Mouse (Mus musculus) lung, postnatal 0 days (tissue): ENCODE data around the gene Gstt2. TPM values are rescaled to one million over a fixed set of nuclear protein-coding genes. Genes with fewer than 3 reads are reported as not detected.

Experiments used
- ATAC-seq: fragments of 200-750 bp; cut with Nextera tagmentation; 2 replicates; pipeline ENCODE4 v1.8.0; 2017; ENCODE audit warnings: moderate library complexity
- DNase-seq: peaks from one replicate; pipeline ENCODE4 v3.0.0-alpha.2; 2016; ENCODE audit warnings: low spot score
- H3K27ac ChIP-seq: fragments of 300-500 bp; sonication (generic); 2 replicates; pipeline ENCODE4 v1.5.1; 2014; ENCODE audit warnings: antibody characterized with exemption, mild to moderate bottlenecking, low read length, mixed read lengths
- H3K27me3 ChIP-seq: fragments of 300-500 bp; sonication (generic); replicated peaks from 2 replicates; pipeline ENCODE4 v1.6.1; 2014; ENCODE audit warnings: low read length, mixed read lengths; ENCODE audit not compliant: insufficient read depth
- H3K36me3 ChIP-seq: fragments of 300-500 bp; sonication (generic); 2 replicates; pipeline ENCODE4 v1.6.1; 2014; ENCODE audit warnings: low read length, mixed read lengths; ENCODE audit not compliant: insufficient read depth
- H3K4me1 ChIP-seq: fragments of 300-500 bp; sonication (generic); 2 replicates; pipeline ENCODE4 v1.6.1; 2014; ENCODE audit warnings: antibody characterized with exemption, low read depth, low read length, mixed read lengths; ENCODE audit not compliant: insufficient read depth
- H3K4me2 ChIP-seq: fragments of 300-500 bp; sonication (generic); replicated peaks from 2 replicates; pipeline ENCODE4 v1.6.1; 2014; ENCODE audit warnings: low read depth, mild to moderate bottlenecking, low read length, moderate library complexity, mixed read lengths
- H3K4me3 ChIP-seq: fragments of 300-500 bp; sonication (generic); 2 replicates; pipeline ENCODE4 v1.5.1; 2014; ENCODE audit warnings: low read depth, low read length
- H3K9ac ChIP-seq: fragments of 300-500 bp; sonication (generic); replicated peaks from 2 replicates; pipeline ENCODE4 v1.6.1; 2014; ENCODE audit warnings: low read depth, mild to moderate bottlenecking
- H3K9me3 ChIP-seq: fragments of 300-500 bp; sonication (generic); 2 replicates; pipeline ENCODE4 v1.6.1; 2016; ENCODE audit warnings: low read length, mixed read lengths
- CTCF ChIP-seq: IDR thresholded peaks from 2 replicates; pipeline ENCODE4 v1.5.1; 2016; ENCODE audit warnings: antibody characterized with exemption, mild to moderate bottlenecking
- EP300 ChIP-seq: IDR thresholded peaks from 2 replicates; pipeline ENCODE4 v1.6.1; 2016; ENCODE audit warnings: antibody characterized with exemption, mild to moderate bottlenecking, control low read depth
- WGBS: fragments of 180-500 bp; shearing (Covaris S2); extraction: QIAGEN DNeasy Blood & Tissue Kit; methylation state at CpG from one replicate; pipeline ENCODE4 v1.1.7; 2014; 5-methylcytosine and 5-hydroxymethylcytosine counted together
- polyA plus RNA-seq: library from polyadenylated mRNA; unstranded; fragments of >200 nt; fragmentation: Nextera tagmentation; extraction: Ambion mirVana; gene quantifications from 2 replicates; pipeline ENCODE4 v1.2.1, GENCODE M21; 2015

Gstt2 gene
- polyA plus RNA-seq, 1 experiment from 2014 or later = 44.7 TPM

GRCm38 (mm10) chr10:75797619-75798175 is 39.5 kb downstream of the Gstt2 start:
- under 1% methylated on average over 12 of the region's 12 CpGs for WGBS
- peaks cover 10% of the 10 kb centered on the region; the same call in 1 of the 2 replicates for H3K4me1 ChIP-seq
- H3K9me3 ChIP-seq = no peaks in the 10 kb centered on the region
- ATAC-seq (peak; percentile 69), DNase-seq (peak; percentile 66)
- no peak for TF ChIP-seq EP300
- no peak for TF ChIP-seq CTCF
- peak overlapping the region; percentile 37 for H3K9ac ChIP-seq
- H3K27ac ChIP-seq = peak overlapping the region; percentile 28; the same call in 1 of the 2 replicates
- peak overlapping the region; percentile 53 for H3K4me3 ChIP-seq
- H3K27me3 ChIP-seq = no peaks in the 10 kb centered on the region
- H3K36me3 ChIP-seq = no peaks in the 10 kb centered on the region
- H3K4me2 ChIP-seq = peak overlapping the region; percentile 67

GRCm38 (mm10) chr10:75796731-75797516 is 40.3 kb downstream of the Gstt2 start:
- DNase-seq = peak; percentile 72
- Histone ChIP-seq H3K36me3 (no peaks in the 10 kb centered on the region), H3K9ac (peak overlapping the region; percentile 37; the same call in 1 of the 2 replicates), H3K4me2 (peak overlapping the region; percentile 67), H3K4me3 (peak overlapping the region; percentile 53), H3K27ac (0 out of 2 replicates have a peak overlapping the region, but pooled peaks have one; percentile 28), H3K9me3 (no peaks in the 10 kb centered on the region), H3K27me3 (no peaks in the 10 kb centered on the region), H3K4me1 (peaks cover 10% of the 10 kb centered on the region; the same call in 1 of the 2 replicates)
- TF ChIP-seq CTCF (no peak), EP300 (no peak)
- WGBS = 32% methylated on average over 11 of the region's 11 CpGs
- ATAC-seq = peak; percentile 57

- H3K36me3 ChIP-seq = no peaks in the 10 kb centered on the region
- WGBS = 28% methylated on average over 3 of the region's 3 CpGs
- no peak overlapping the region for H3K27ac ChIP-seq
- DNase-seq (peak; percentile 84), ATAC-seq (peak; percentile 50)
- no peak for TF ChIP-seq CTCF
- H3K4me1 ChIP-seq = peaks cover 10% of the 10 kb centered on the region; the same call in 1 of the 2 replicates
- H3K27me3 ChIP-seq = no peaks in the 10 kb centered on the region
- no peaks in the 10 kb centered on the region for H3K9me3 ChIP-seq
- H3K4me2 ChIP-seq = no peak overlapping the region
- no peak overlapping the region for H3K4me3 ChIP-seq
- H3K9ac ChIP-seq = no peak overlapping the region
These were observed 42.3 kb downstream of the Gstt2 start for GRCm38 (mm10) chr10:75794880-75795279.

GRCm38 (mm10) chr10:75790773-75791172 is 46.5 kb downstream of the Gstt2 start:
- no peak overlapping the region for H3K9ac ChIP-seq

GRCm38 (mm10) chr10:75789841-75790240 is 47.4 kb downstream of the Gstt2 start:
- ATAC-seq (peak; percentile 55), DNase-seq (peak; percentile 26)
- TF ChIP-seq CTCF (no peak), EP300 (no peak)
- Histone ChIP-seq H3K4me2 (no peak overlapping the region), H3K9ac (no peak overlapping the region), H3K9me3 (no peaks in the 10 kb centered on the region), H3K27me3 (no peaks in the 10 kb centered on the region), H3K4me1 (peaks cover 4% of the 10 kb centered on the region; the same call in 1 of the 2 replicates), H3K4me3 (no peak overlapping the region), H3K27ac (no peak overlapping the region), H3K36me3 (no peaks in the 10 kb centered on the region)
- 54% methylated on average over 5 of the region's 5 CpGs for WGBS

More at GRCm38 (mm10) chr10:75790773-75791172, 46.5 kb downstream of the Gstt2 start:
- no peak; the same call in 1 of the 2 replicates for ATAC-seq
- TF ChIP-seq CTCF (peak; percentile 45), EP300 (no peak)
- H3K4me1 ChIP-seq = peaks cover 10% of the 10 kb centered on the region; the same call in 1 of the 2 replicates
- 7% methylated on average over 7 of the region's 7 CpGs for WGBS
- no peak overlapping the region for H3K27ac ChIP-seq
- H3K4me3 ChIP-seq = no peak overlapping the region
- DNase-seq = peak; percentile 59
- H3K9me3 ChIP-seq = no peaks in the 10 kb centered on the region
- H3K4me2 ChIP-seq = no peak overlapping the region
- no peaks in the 10 kb centered on the region for H3K27me3 ChIP-seq
- H3K36me3 ChIP-seq = no peaks in the 10 kb centered on the region

GRCm38 (mm10) chr10:75789081-75789735 is 48.0 kb downstream of the Gstt2 start:
- Histone ChIP-seq H3K9me3 (no peaks in the 10 kb centered on the region), H3K4me3 (no peak overlapping the region), H3K27ac (no peak overlapping the region), H3K36me3 (no peaks in the 10 kb centered on the region), H3K27me3 (no peaks in the 10 kb centered on the region), H3K4me1 (no peaks in the 10 kb centered on the region), H3K4me2 (no peak overlapping the region), H3K9ac (no peak overlapping the region)
- ATAC-seq (no peak), DNase-seq (no peak)
- WGBS = 81% methylated on average over 6 of the region's 6 CpGs
- no peak for TF ChIP-seq CTCF
- TF ChIP-seq EP300 = no peak
